Mouse (Mus musculus): ENCODE measurements around the gene Svop. TPM values are rescaled to one million over a fixed set of nuclear protein-coding genes. Genes with fewer than 3 reads are reported as not detected.

The Svop gene
- total and polyA plus RNA-seq, 2 experiments from 2014 or later: 81.3 to 173 TPM

- TF ChIP-seq CTCF (IDR thresholded peaks at IDR 0.05; ENCODE audit: low read depth): no peak
- peaks cover 18% of the 10 kb centered on the region for H3K36me3 ChIP-seq (ENCODE audit: insufficient read depth, low read length)
- no peak overlapping the region for H3K4me2 ChIP-seq (ENCODE audit: low read depth, low read length)
- 75% methylated on average over 1 of the region's 1 CpGs for WGBS
- ATAC-seq (no peak), DNase-seq (ENCODE audit: low spot score) (no peak)
- no peak overlapping the region for H3K4me3 ChIP-seq (ENCODE audit: low read length)
- no peaks in the 10 kb centered on the region for H3K27me3 ChIP-seq (ENCODE audit: insufficient read depth, low read length)
- peaks cover 12% of the 10 kb centered on the region for H3K4me1 ChIP-seq (ENCODE audit: insufficient read depth, low read length)
- no peak overlapping the region for H3K9ac ChIP-seq (replicated peaks; ENCODE audit: low read length)
- no peak overlapping the region for H3K27ac ChIP-seq
- no peaks in the 10 kb centered on the region for H3K9me3 ChIP-seq (ENCODE audit: low read length)
Observed at GRCm38 (mm10) chr5:114102807-114103206, 11.4 kb upstream of the Svop start.

DNA sequence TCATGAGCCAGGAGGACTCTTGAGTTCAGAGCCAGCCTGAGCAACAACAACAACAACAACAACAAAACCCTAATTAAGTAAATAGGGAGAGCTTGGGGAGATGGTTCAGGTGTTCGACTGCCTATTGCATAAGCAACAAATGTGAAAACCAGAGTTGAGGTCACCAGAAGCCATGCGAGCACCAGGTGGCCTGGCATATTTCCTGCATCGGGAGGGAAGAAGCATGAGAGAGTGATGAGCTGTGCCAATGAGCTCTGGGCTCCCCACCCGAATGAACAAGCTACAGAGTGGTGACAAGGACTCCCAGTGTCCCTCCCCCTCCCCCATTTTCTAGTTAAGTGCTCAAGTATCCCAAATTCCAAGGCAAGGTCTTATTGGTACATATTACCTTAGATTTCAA, 10.5 kb upstream of the Svop start:
- 75% methylated on average over 4 of the region's 4 CpGs for WGBS
- DNase-seq (ENCODE audit: low spot score) (no peak), ATAC-seq (no peak)
- no peak for TF ChIP-seq CTCF (IDR thresholded peaks at IDR 0.05; ENCODE audit: low read depth)
- Histone ChIP-seq H3K9me3 (ENCODE audit: low read length) (no peaks in the 10 kb centered on the region), H3K27me3 (ENCODE audit: insufficient read depth, low read length) (no peaks in the 10 kb centered on the region), H3K4me3 (ENCODE audit: low read length) (no peak overlapping the region), H3K4me1 (ENCODE audit: insufficient read depth, low read length) (peaks cover 12% of the 10 kb centered on the region), H3K36me3 (ENCODE audit: insufficient read depth, low read length) (peaks cover 18% of the 10 kb centered on the region), H3K27ac (no peak overlapping the region), H3K4me2 (ENCODE audit: low read depth, low read length) (no peak overlapping the region), H3K9ac (replicated peaks; ENCODE audit: low read length) (no peak overlapping the region)

DNA sequence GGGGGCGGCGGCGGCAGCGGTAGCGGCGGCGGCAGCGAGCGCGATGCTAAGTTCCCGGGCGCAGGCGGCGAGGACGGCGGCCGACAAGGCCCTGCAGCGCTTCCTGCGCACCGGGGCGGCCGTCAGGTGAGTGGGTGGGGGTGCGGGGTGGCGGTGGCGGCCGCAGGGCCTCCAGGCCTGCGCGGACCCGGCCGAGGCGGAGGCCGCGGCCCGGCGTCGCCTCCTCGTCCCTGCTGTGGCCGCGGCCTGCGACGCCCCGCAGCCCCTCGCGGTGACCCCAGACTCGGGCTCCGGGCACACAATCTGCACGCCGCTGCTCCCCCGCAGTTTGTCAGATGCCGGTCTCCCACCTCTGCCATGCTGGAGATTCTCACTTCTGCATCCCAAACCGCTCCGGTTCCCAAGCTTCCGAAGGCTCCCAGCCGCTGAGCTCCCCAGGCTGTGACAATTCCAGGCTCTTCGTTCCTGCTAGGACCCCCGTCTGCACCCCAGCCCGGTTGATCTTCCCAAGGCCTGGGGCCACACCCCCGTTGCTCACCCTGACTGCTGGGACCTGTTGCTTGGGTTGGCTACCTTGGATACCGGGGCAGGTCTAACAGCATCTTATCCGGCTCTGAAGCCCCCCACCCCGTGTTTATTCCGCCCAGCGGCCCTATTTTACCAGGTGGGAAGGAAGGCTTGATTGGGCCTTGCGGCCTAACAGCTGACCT, 9.2 kb upstream of the Svop start:
- peak overlapping the region; percentile 94 for H3K4me2 ChIP-seq (ENCODE audit: low read depth, low read length)
- H3K27me3 ChIP-seq (ENCODE audit: insufficient read depth, low read length): no peaks in the 10 kb centered on the region
- WGBS: 4% methylated on average over 56 of the region's 64 CpGs
- H3K27ac ChIP-seq: peak overlapping the region; percentile 74; the same call in 1 of the 2 replicates
- H3K36me3 ChIP-seq (ENCODE audit: insufficient read depth, low read length): peaks cover 9% of the 10 kb centered on the region
- ATAC-seq (peak; percentile 64), DNase-seq (ENCODE audit: low spot score) (no peak)
- H3K9ac ChIP-seq (replicated peaks; ENCODE audit: low read length): peak overlapping the region; percentile 89
- TF ChIP-seq CTCF (IDR thresholded peaks at IDR 0.05; ENCODE audit: low read depth): no peak
- H3K4me3 ChIP-seq (ENCODE audit: low read length): peak overlapping the region; percentile 75
- H3K9me3 ChIP-seq (ENCODE audit: low read length): no peaks in the 10 kb centered on the region
- peaks cover 12% of the 10 kb centered on the region for H3K4me1 ChIP-seq (ENCODE audit: insufficient read depth, low read length)

GRCm38 (mm10) chr5:114099709-114100389, 8.5 kb upstream of the Svop start:
- Histone ChIP-seq H3K27me3 (ENCODE audit: insufficient read depth, low read length) (no peaks in the 10 kb centered on the region), H3K4me2 (ENCODE audit: low read depth, low read length) (peak overlapping the region; percentile 94), H3K9me3 (ENCODE audit: low read length) (no peaks in the 10 kb centered on the region), H3K9ac (replicated peaks; ENCODE audit: low read length) (peak overlapping the region; percentile 89), H3K36me3 (ENCODE audit: insufficient read depth, low read length) (0 out of 2 replicates have a peak, but pooled peaks cover 2% of the 10 kb centered on the region), H3K27ac (peak overlapping the region; percentile 74; the same call in 1 of the 2 replicates), H3K4me3 (ENCODE audit: low read length) (peak overlapping the region; percentile 75), H3K4me1 (ENCODE audit: insufficient read depth, low read length) (peaks cover 12% of the 10 kb centered on the region)
- WGBS: 8% methylated on average over 36 of the region's 37 CpGs
- peak; percentile 94 for ATAC-seq
- TF ChIP-seq CTCF (IDR thresholded peaks at IDR 0.05; ENCODE audit: low read depth): no peak
- DNase-seq (ENCODE audit: low spot score): peak; percentile 97

GRCm38 (mm10) chr5:114090421-114091013, 853 bp downstream of the Svop start:
- no peak for TF ChIP-seq CTCF (IDR thresholded peaks at IDR 0.05; ENCODE audit: low read depth)
- H3K4me2 ChIP-seq (ENCODE audit: low read depth, low read length): peak overlapping the region; percentile 63
- H3K9ac ChIP-seq (replicated peaks; ENCODE audit: low read length): peak overlapping the region; percentile 87
- H3K9me3 ChIP-seq (ENCODE audit: low read length): no peaks in the 10 kb centered on the region
- no peaks in the 10 kb centered on the region for H3K27me3 ChIP-seq (ENCODE audit: insufficient read depth, low read length)
- H3K27ac ChIP-seq: peak overlapping the region; percentile 91
- peak overlapping the region; percentile 67 for H3K4me3 ChIP-seq (ENCODE audit: low read length)
- WGBS: 4% methylated on average over 7 of the region's 7 CpGs
- DNase-seq (ENCODE audit: low spot score) (peak; percentile 33), ATAC-seq (no peak)
- H3K36me3 ChIP-seq (ENCODE audit: insufficient read depth, low read length): no peaks in the 10 kb centered on the region
- H3K4me1 ChIP-seq (ENCODE audit: insufficient read depth, low read length): no peaks in the 10 kb centered on the region

DNA sequence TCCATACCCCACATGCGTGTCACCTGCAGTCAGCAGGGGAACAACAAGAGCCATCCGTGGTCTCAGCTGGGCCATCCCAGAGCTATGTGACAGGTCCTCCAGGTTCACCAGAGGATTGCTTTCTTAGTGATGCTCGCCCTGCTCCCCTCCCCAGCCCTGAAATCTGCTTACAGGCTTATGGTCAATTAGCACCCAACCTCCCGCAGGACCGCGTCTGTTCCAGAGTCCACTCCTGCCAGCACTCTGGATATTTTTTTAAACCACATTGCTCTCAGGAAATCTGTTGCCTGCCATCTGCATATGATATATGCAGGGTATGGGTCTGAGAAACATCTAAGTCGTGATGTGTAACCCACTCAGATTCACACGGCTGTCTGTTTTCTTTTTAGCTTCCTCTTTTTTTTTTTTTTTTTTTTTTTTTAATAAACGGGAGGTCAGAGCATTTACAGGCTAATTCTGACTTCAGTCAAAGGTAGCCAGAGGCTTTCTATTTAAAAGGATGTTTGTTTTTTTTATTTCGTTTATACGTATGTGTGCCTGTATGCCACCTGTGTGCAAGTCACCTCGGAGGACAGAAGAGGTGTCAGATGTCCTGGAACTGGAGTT, 3.4 kb downstream of the Svop start:
- no peaks in the 10 kb centered on the region for H3K27me3 ChIP-seq (ENCODE audit: insufficient read depth, low read length)

More for the DNA sequence above, 3.4 kb downstream of the Svop start:
- ATAC-seq (no peak), DNase-seq (ENCODE audit: low spot score) (peak; percentile 19)
- no peak overlapping the region for H3K4me2 ChIP-seq (ENCODE audit: low read depth, low read length)
- H3K9ac ChIP-seq (replicated peaks; ENCODE audit: low read length): no peak overlapping the region
- no peaks in the 10 kb centered on the region for H3K9me3 ChIP-seq (ENCODE audit: low read length)
- TF ChIP-seq CTCF (IDR thresholded peaks at IDR 0.05; ENCODE audit: low read depth): no peak
- H3K4me3 ChIP-seq (ENCODE audit: low read length): no peak overlapping the region
- WGBS: 60% methylated on average over 12 of the region's 12 CpGs
- H3K4me1 ChIP-seq (ENCODE audit: insufficient read depth, low read length): no peaks in the 10 kb centered on the region
- no peak overlapping the region for H3K27ac ChIP-seq
- no peaks in the 10 kb centered on the region for H3K36me3 ChIP-seq (ENCODE audit: insufficient read depth, low read length)
